In the genomic region with DNA sequence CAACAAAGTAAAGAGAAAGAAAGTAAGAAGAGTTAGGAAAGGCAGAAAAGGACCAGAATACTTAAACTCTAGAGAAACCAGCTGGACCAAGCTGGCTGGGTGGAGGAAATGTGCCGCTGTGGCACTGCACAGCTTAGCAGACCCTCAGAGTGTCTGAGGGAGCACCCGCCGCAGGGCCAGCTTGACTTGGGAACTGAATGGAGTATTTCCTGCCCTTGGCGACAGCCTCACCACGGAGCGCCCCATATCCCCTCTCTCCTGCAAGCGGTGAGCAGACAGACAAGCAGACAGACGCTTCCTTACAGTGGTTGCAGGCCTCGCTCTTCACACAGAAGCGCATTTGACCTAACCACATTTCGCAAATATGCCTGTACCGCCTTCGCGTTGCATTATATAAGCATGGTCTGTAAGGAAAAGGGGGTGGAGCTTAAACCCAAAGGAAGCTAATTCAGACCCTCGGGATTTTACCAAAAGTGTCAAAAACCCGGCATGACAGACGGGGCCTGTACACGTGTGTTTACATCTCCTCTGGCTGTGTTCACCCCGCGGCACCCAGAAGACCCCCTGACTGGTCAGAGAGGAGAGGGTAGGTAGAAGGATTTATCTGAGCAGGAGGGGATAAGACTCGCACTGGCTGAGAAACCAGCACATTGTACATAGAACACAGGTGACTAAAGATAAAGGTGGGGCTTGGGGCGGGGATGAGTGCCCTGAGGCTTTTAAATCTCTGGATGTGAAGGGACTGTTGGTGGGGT, we compare ENCODE assay signal across 35 mouse cellular contexts. TPM values are rescaled to one million over a fixed set of nuclear protein-coding genes. Genes with fewer than 3 reads are reported as not detected.
DNase-seq lines count a peak whose midpoint lies in the region; ATAC-seq and TF ChIP-seq lines count a peak whose summit lies in the region.
"Had no signal": no experiment of that assay in that cellular context is flagged by ENCODE, and none has a peak within 500 bp of the region (broad histone marks: within the 10 kb centered on the region; RNA-seq: fewer than 3 reads in every experiment).

No protein-coding gene starts in this region.

- no peaks in the 10 kb centered on the region for H3K9me3 ChIP-seq in forebrain, embryonic 11.5 days (ENCODE audit: control insufficient read depth, low read length)
- no peaks in the 10 kb centered on the region for H3K9me3 ChIP-seq in forebrain, embryonic 13.5 days (replicated peaks)
- no peaks in the 10 kb centered on the region for H3K9me3 ChIP-seq in limb, embryonic 12.5 days
- no peaks in the 10 kb centered on the region for H3K9me3 ChIP-seq in limb, embryonic 10.5 days (replicated peaks)
- H3K9me3 ChIP-seq in embryonic facial prominence, embryonic 14.5 days (ENCODE audit: control insufficient read depth, low read length) = no peaks in the 10 kb centered on the region
- H3K9me3 ChIP-seq in hindbrain, postnatal 0 days (ENCODE audit: low read length) = no peaks in the 10 kb centered on the region
- H3K9me3 ChIP-seq: forebrain, embryonic 15.5 days; G1E; midbrain, embryonic 13.5 days had no signal

- H3K27ac ChIP-seq in forebrain, embryonic 11.5 days (ENCODE audit: low read depth, low read length) = no peak overlapping the region
- H3K27ac ChIP-seq in forebrain, embryonic 13.5 days = no peak overlapping the region
- H3K27ac ChIP-seq in limb, embryonic 12.5 days = no peak overlapping the region
- no peak overlapping the region for H3K27ac ChIP-seq in limb, embryonic 10.5 days
- H3K27ac ChIP-seq in embryonic facial prominence, embryonic 14.5 days (replicated peaks; ENCODE audit: low read depth, low read length) = no peak overlapping the region
- no peak overlapping the region for H3K27ac ChIP-seq in hindbrain, postnatal 0 days
- H3K27ac ChIP-seq: forebrain, embryonic 15.5 days; hindbrain, embryonic 14.5 days; layer of hippocampus, adult 2 months; liver, embryonic 14.5 days; midbrain, embryonic 13.5 days had no signal

- no peaks in the 10 kb centered on the region for H3K36me3 ChIP-seq in forebrain, embryonic 11.5 days (ENCODE audit: control insufficient read depth, insufficient read depth, low read length)
- H3K36me3 ChIP-seq in forebrain, embryonic 13.5 days (ENCODE audit: poor library complexity, severe bottlenecking) = no peaks in the 10 kb centered on the region
- no peaks in the 10 kb centered on the region for H3K36me3 ChIP-seq in limb, embryonic 12.5 days
- H3K36me3 ChIP-seq in limb, embryonic 10.5 days = no peaks in the 10 kb centered on the region
- no peaks in the 10 kb centered on the region for H3K36me3 ChIP-seq in embryonic facial prominence, embryonic 14.5 days (ENCODE audit: control insufficient read depth, insufficient read depth, low read length)
- H3K36me3 ChIP-seq in hindbrain, postnatal 0 days (ENCODE audit: insufficient read depth, low read length) = no peaks in the 10 kb centered on the region
- H3K36me3 ChIP-seq: forebrain, embryonic 15.5 days; G1E; midbrain, embryonic 13.5 days had no signal

- TF ChIP-seq CTCF in hindbrain, postnatal 0 days (IDR thresholded peaks at IDR 0.05; ENCODE audit: low read depth) = no peak

- H3K4me2 ChIP-seq in forebrain, embryonic 11.5 days (ENCODE audit: low read depth, low read length, severe bottlenecking) = no peak overlapping the region
- H3K4me2 ChIP-seq in forebrain, embryonic 13.5 days = no peak overlapping the region
- peak overlapping the region; percentile 19; the same call in 1 of the 2 replicates for H3K4me2 ChIP-seq in limb, embryonic 12.5 days
- 0 out of 2 replicates have a peak overlapping the region, but pooled peaks have one; percentile 15 for H3K4me2 ChIP-seq in embryonic facial prominence, embryonic 14.5 days (ENCODE audit: low read depth, low read length)
- no peak overlapping the region for H3K4me2 ChIP-seq in hindbrain, postnatal 0 days (ENCODE audit: low read depth, low read length)
- H3K4me2 ChIP-seq: forebrain, embryonic 15.5 days; hindbrain, embryonic 14.5 days; midbrain, embryonic 13.5 days had no signal

- peaks cover 32% of the 10 kb centered on the region for H3K27me3 ChIP-seq in forebrain, embryonic 11.5 days (ENCODE audit: control insufficient read depth, insufficient read depth, low read length)
- peaks cover 86% of the 10 kb centered on the region for H3K27me3 ChIP-seq in forebrain, embryonic 13.5 days
- peaks cover 89% of the 10 kb centered on the region for H3K27me3 ChIP-seq in limb, embryonic 12.5 days
- H3K27me3 ChIP-seq in limb, embryonic 10.5 days (ENCODE audit: low read depth, poor library complexity, severe bottlenecking) = peaks cover 98% of the 10 kb centered on the region
- peaks cover 70% of the 10 kb centered on the region for H3K27me3 ChIP-seq in embryonic facial prominence, embryonic 14.5 days (replicated peaks; ENCODE audit: control insufficient read depth, insufficient read depth, low read length)
- H3K27me3 ChIP-seq in hindbrain, postnatal 0 days (ENCODE audit: insufficient read depth, low read length) = peaks cover 58% of the 10 kb centered on the region

- DNase-seq in forebrain, embryonic 11.5 days (ENCODE audit: low spot score) = peak; percentile 55
- DNase-seq in limb, embryonic 10.5 days (ENCODE audit: low spot score) = no peak
- DNase-seq in Muller cell, postnatal 12 days (ENCODE audit: inconsistent ontology term) = peak; percentile 49
- DNase-seq in embryonic facial prominence, embryonic 14.5 days (ENCODE audit: low spot score) = no peak
- DNase-seq in kidney, adult 18-20 months = no peak
- DNase-seq in hindbrain, postnatal 0 days (ENCODE audit: low spot score) = no peak
- DNase-seq: adrenal gland, adult 2 months; adrenal gland, postnatal 36 days; kidney, adult 11 months; kidney, postnatal 36 days; liver; lung, adult 2 months; lung, postnatal 14 days; thymus, adult 2 months; thymus, postnatal 36 days had no signal

- H3K9ac ChIP-seq in forebrain, embryonic 11.5 days (ENCODE audit: low read length) = no peak overlapping the region
- no peak overlapping the region for H3K9ac ChIP-seq in forebrain, embryonic 13.5 days
- 0 out of 2 replicates have a peak overlapping the region, but pooled peaks have one; percentile 18 for H3K9ac ChIP-seq in limb, embryonic 12.5 days (replicated peaks)
- no peak overlapping the region for H3K9ac ChIP-seq in embryonic facial prominence, embryonic 14.5 days (ENCODE audit: low read depth, low read length)
- H3K9ac ChIP-seq in hindbrain, postnatal 0 days (replicated peaks; ENCODE audit: low read length) = no peak overlapping the region
- H3K9ac ChIP-seq: forebrain, embryonic 15.5 days; hindbrain, embryonic 14.5 days; liver, embryonic 14.5 days; midbrain, embryonic 13.5 days had no signal

- peaks cover 16% of the 10 kb centered on the region for H3K4me1 ChIP-seq in forebrain, embryonic 11.5 days (replicated peaks; ENCODE audit: control insufficient read depth, insufficient read depth, low read length)
- peaks cover 32% of the 10 kb centered on the region for H3K4me1 ChIP-seq in forebrain, embryonic 13.5 days
- H3K4me1 ChIP-seq in limb, embryonic 12.5 days (replicated peaks) = no peaks in the 10 kb centered on the region
- 0 out of 2 replicates have a peak, but pooled peaks cover 4% of the 10 kb centered on the region for H3K4me1 ChIP-seq in limb, embryonic 10.5 days
- H3K4me1 ChIP-seq in embryonic facial prominence, embryonic 14.5 days (ENCODE audit: control insufficient read depth, insufficient read depth, low read length) = peaks cover 4% of the 10 kb centered on the region; the same call in 1 of the 2 replicates
- no peaks in the 10 kb centered on the region for H3K4me1 ChIP-seq in hindbrain, postnatal 0 days (ENCODE audit: insufficient read depth, low read length)

- 46% methylated on average over 22 of the region's 22 CpGs for WGBS in forebrain, embryonic 11.5 days
- WGBS in forebrain, embryonic 13.5 days = 52% methylated on average over 22 of the region's 22 CpGs
- 45% methylated on average over 22 of the region's 22 CpGs for WGBS in limb, embryonic 12.5 days
- 47% methylated on average over 22 of the region's 22 CpGs for WGBS in limb, embryonic 10.5 days
- WGBS in embryonic facial prominence, embryonic 14.5 days = 37% methylated on average over 22 of the region's 22 CpGs
- 57% methylated on average over 22 of the region's 22 CpGs for WGBS in hindbrain, postnatal 0 days

- ATAC-seq in forebrain, embryonic 11.5 days (replicated peaks; ENCODE audit: low FRiP score) = no peak
- no peak for ATAC-seq in forebrain, embryonic 13.5 days
- no peak for ATAC-seq in limb, embryonic 12.5 days (ENCODE audit: insufficient number of reproducible peaks, insufficient read depth, low FRiP score, low TSS enrichment, low read depth)
- ATAC-seq in embryonic facial prominence, embryonic 14.5 days (ENCODE audit: low read depth) = no peak
- no peak for ATAC-seq in hindbrain, postnatal 0 days
- ATAC-seq: forebrain, embryonic 15.5 days; inflammation-experienced regulatory T-cells, adult 6 months; midbrain, embryonic 13.5 days had no signal

- H3K4me3 ChIP-seq in forebrain, embryonic 11.5 days (ENCODE audit: low read depth, low read length) = no peak overlapping the region
- H3K4me3 ChIP-seq in forebrain, embryonic 13.5 days = no peak overlapping the region
- H3K4me3 ChIP-seq in limb, embryonic 12.5 days (replicated peaks) = no peak overlapping the region
- H3K4me3 ChIP-seq in limb, embryonic 10.5 days = no peak overlapping the region
- no peak overlapping the region for H3K4me3 ChIP-seq in embryonic facial prominence, embryonic 14.5 days (ENCODE audit: low read depth, low read length)
- no peak overlapping the region for H3K4me3 ChIP-seq in hindbrain, postnatal 0 days (ENCODE audit: low read length)
- H3K4me3 ChIP-seq: erythroblast, embryonic 14.5 days; forebrain, embryonic 15.5 days; layer of hippocampus, adult 2 months; midbrain, embryonic 13.5 days had no signal

RNA-seq across cellular contexts. Expression of a gene that starts 17.1 kb away (rescaled TPM):
- polyA plus RNA-seq in forebrain, embryonic 11.5 days (2014; fragmentation: Nextera tagmentation; extraction: Ambion mirVana) = 17.1 and 17.5 TPM in 2 replicates
- 18.2 and 22.4 TPM in 2 replicates for polyA plus RNA-seq in forebrain, embryonic 13.5 days (2015; fragmentation: Nextera tagmentation; extraction: Ambion mirVana)
- polyA plus RNA-seq in limb, embryonic 12.5 days (2016; fragmentation: Nextera tagmentation; extraction: Ambion mirVana) = not detected in 2 replicates
- polyA plus RNA-seq in limb, embryonic 10.5 days (2016; fragmentation: Nextera tagmentation; extraction: Ambion mirVana) = not detected in 2 replicates
- 2.1 and 2.4 TPM in 2 replicates for polyA plus RNA-seq in embryonic facial prominence, embryonic 14.5 days (2014; fragmentation: Nextera tagmentation; extraction: Ambion mirVana)
- 0.63 and 0.86 TPM in 2 replicates for total RNA-seq in hindbrain, postnatal 0 days (2014; rRNA removed)
- polyA plus RNA-seq in hindbrain, postnatal 0 days (2015; fragmentation: Nextera tagmentation; extraction: Ambion mirVana) = 1.1 TPM in 1 of 2 replicates, not detected in the other
- total RNA-seq: adrenal gland, adult 2 months; adrenal gland, postnatal 36 days; gastrocnemius, adult 8-10 months; gastrocnemius, postnatal 4 days; heart, adult 8-10 months; hematopoietic stem cell, adult 5-6 weeks; megakaryocyte progenitor cell, adult 5-6 weeks; monocyte, adult 5-6 weeks; neutrophil, adult 5-6 weeks had no signal
- polyA plus RNA-seq: adrenal gland, adult 2 months; erythroblast, embryonic 14.5 days; G1E; heart, embryonic 16.5 days; hindbrain, embryonic 14.5 days; kidney, embryonic 16.5 days; lung, adult 2 months had no signal

RNA-seq across cellular contexts. Expression of a gene that starts 57.6 kb away (rescaled TPM):
- polyA plus RNA-seq in forebrain, embryonic 11.5 days (2014; fragmentation: Nextera tagmentation; extraction: Ambion mirVana) = 12.5 and 12.6 TPM in 2 replicates
- polyA plus RNA-seq in forebrain, embryonic 13.5 days (2015; fragmentation: Nextera tagmentation; extraction: Ambion mirVana) = 0.37 and 0.74 TPM in 2 replicates
- polyA plus RNA-seq in limb, embryonic 12.5 days (2016; fragmentation: Nextera tagmentation; extraction: Ambion mirVana) = 11.0 and 12.3 TPM in 2 replicates
- 0.87 and 2.7 TPM in 2 replicates for polyA plus RNA-seq in limb, embryonic 10.5 days (2016; fragmentation: Nextera tagmentation; extraction: Ambion mirVana)
- polyA plus RNA-seq in embryonic facial prominence, embryonic 14.5 days (2014; fragmentation: Nextera tagmentation; extraction: Ambion mirVana) = 12.5 and 13.2 TPM in 2 replicates
- 0.42 and 1.2 TPM in 2 replicates for total RNA-seq in hindbrain, postnatal 0 days (2014; rRNA removed)
- 0.51 and 0.93 TPM in 2 replicates for polyA plus RNA-seq in hindbrain, postnatal 0 days (2015; fragmentation: Nextera tagmentation; extraction: Ambion mirVana)
- total RNA-seq: adrenal gland, adult 2 months; adrenal gland, postnatal 36 days; G1E; hematopoietic stem cell, adult 5-6 weeks; megakaryocyte progenitor cell, adult 5-6 weeks; monocyte, adult 5-6 weeks; neutrophil, adult 5-6 weeks had no signal
- polyA plus RNA-seq: erythroblast, embryonic 14.5 days; G1E; inflammation-experienced regulatory T-cells, adult 6 months; Patski had no signal

Comparison
In these comparisons a context has a peak if more than half of its experiments do, and no peak if none do; other contexts are left out.
1. DNase-seq: peak in forebrain, embryonic 11.5 days (single experiment) and Muller cell, postnatal 12 days (single experiment); none in limb, embryonic 10.5 days (single experiment), embryonic facial prominence, embryonic 14.5 days (single experiment), kidney, adult 18-20 months (single experiment) and hindbrain, postnatal 0 days (single experiment).
2. H3K4me2 ChIP-seq: peak in limb, embryonic 12.5 days (single experiment) and embryonic facial prominence, embryonic 14.5 days (single experiment); none in forebrain, embryonic 11.5 days (single experiment), forebrain, embryonic 13.5 days (single experiment) and hindbrain, postnatal 0 days (single experiment).